Mouse (Mus musculus): Measurements from ENCODE around the gene Prss32. TPM values are rescaled to one million over a fixed set of nuclear protein-coding genes. Genes with fewer than 3 reads are reported as not detected.

Gene Prss32
- not detected for polyA plus RNA-seq (2017; shearing (Covaris generic))

DNA sequence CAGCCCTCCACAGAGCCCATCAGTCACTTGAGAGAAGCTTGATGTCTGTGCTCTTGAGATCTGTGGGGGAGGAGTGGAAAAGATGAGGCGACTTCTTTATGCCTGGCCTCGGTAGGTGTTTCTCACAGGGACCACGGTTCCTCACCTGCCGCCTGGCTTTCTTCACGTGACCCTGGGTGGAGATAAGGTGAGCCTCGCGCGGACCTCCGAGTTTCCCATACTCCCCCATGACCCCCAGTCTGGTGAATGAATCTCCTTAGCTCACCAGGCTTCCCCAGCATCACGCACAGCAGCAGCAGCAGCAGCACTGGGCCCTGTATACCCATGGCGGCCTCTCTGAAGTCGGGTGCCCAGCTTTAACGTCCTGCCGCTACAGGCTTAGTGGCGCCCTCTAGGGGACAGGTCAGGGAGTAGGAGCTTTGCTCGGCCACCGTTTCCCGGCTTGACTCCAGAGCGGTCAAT is at the start of gene Prss32, which contains the start of gene Prss41:
Gene Prss32 (plus strand): TSS at position 44 of the 462 bp plus-strand sequence.
Gene Prss41 (minus strand): TSS at position 361 of the 462 bp plus-strand sequence.

DNA sequence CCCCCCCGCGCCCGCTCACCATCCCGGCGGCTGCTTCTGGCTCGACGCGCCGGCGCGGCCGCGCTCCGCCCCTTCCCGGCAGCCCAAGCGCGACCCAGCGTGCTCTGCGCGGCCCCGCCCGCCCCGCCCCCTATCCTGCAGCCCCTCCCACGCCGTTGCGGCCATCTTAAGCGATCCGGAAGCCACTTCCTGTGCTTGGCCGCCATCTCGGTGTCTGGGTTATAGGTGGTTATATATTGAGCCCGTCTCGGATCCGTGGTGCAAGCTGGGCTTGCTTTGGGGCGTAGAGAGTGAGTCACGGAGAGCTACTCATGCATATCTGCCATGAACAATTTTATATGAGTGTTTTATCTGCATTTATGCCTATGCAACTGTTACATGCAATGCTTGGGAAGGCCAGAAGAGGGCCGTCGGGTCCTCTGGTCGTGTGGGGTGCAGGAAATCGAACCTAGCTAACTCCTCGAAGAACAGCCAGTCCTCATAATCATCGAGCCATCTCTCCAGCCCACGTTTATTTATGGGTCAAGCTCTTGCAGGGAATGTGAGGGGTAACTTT is 14.5 kb upstream of the Prss32 start, which contains the start of gene Elob:
Gene Elob (minus strand): TSS at position 73 of the 556 bp plus-strand sequence.

GRCm38 (mm10) chr17:23836006-23836575 is 7.6 kb upstream of the Prss32 start, which contains the start of gene Prss33:
Prss33 (minus strand) TSS chr17:23836056.

GRCm38 (mm10) chr17:23867756-23868155 is 24.1 kb downstream of the Prss32 start, which contains the start of gene Prss21:
Prss21 (plus strand) TSS chr17:23868056.

DNA sequence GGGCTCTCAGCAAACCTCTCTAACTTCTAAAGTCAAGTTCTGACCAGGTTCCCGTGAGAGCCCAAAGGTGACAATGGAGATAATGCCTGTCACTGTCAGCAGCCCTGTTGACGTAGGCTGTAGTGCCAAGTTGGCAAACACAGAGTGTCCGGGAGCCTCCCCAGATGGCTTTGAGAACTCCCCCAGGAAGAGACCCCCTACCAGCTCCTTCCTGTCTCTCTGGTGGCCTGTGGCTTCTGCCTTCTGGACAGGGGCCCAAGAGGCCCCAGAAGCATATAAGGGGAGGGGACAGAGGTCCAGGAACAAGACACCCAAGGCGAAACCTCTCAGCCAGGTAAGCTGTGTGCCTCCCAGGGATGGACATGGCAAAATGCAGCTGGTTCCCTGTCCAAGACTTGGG is 36.9 kb downstream of the Prss32 start, which contains the start of the genes Dcpp1 and Dcpp2:
Gene Dcpp1 (plus strand): TSS at position 301 of the 400 bp plus-strand sequence.
Gene Dcpp2 (plus strand): TSS at position 305 of the 400 bp plus-strand sequence.

Other genes starting within 250 kb of the Prss32 start
- not detected for gene Zfp13, start 244.4 kb upstream of the Prss32 start, polyA plus RNA-seq (2017; shearing (Covaris generic))
- gene Zscan10, start 243.0 kb upstream of the Prss32 start, polyA plus RNA-seq (2017; shearing (Covaris generic)) = 2.0 TPM
- 0.77 TPM for gene Mmp25, start 198.6 kb upstream of the Prss32 start, polyA plus RNA-seq (2017; shearing (Covaris generic))
- not detected for gene Bicdl2, start 183.3 kb upstream of the Prss32 start, polyA plus RNA-seq (2017; shearing (Covaris generic))
- 68.4 TPM for gene Hcfc1r1, start 170.3 kb upstream of the Prss32 start, polyA plus RNA-seq (2017; shearing (Covaris generic))
- 33.8 TPM for gene Thoc6, start 170.0 kb upstream of the Prss32 start, polyA plus RNA-seq (2017; shearing (Covaris generic))
- 9.2 TPM for gene Tnfrsf12a, start 166.4 kb upstream of the Prss32 start, polyA plus RNA-seq (2017; shearing (Covaris generic))
- gene Cldn6, start 164.6 kb upstream of the Prss32 start, polyA plus RNA-seq (2017; shearing (Covaris generic)) = not detected
- gene Cldn9, start 159.8 kb upstream of the Prss32 start, polyA plus RNA-seq (2017; shearing (Covaris generic)) = not detected
- not detected for gene 1520401A03Rik, start 121.1 kb upstream of the Prss32 start, polyA plus RNA-seq (2017; shearing (Covaris generic))
- 28.6 TPM for gene Pkmyt1, start 117.5 kb upstream of the Prss32 start, polyA plus RNA-seq (2017; shearing (Covaris generic))
- gene Paqr4, start 103.0 kb upstream of the Prss32 start, polyA plus RNA-seq (2017; shearing (Covaris generic)) = 10.4 TPM
- 6.0 TPM for gene Kremen2, start 98.0 kb upstream of the Prss32 start, polyA plus RNA-seq (2017; shearing (Covaris generic))
- gene Flywch1, start 72.3 kb upstream of the Prss32 start, polyA plus RNA-seq (2017; shearing (Covaris generic)) = 34.0 TPM
- 4.5 TPM for gene Flywch2, start 57.8 kb upstream of the Prss32 start, polyA plus RNA-seq (2017; shearing (Covaris generic))
- gene Srrm2, start 53.3 kb upstream of the Prss32 start, polyA plus RNA-seq (2017; shearing (Covaris generic)) = 568 TPM
- gene Elob, start 14.7 kb upstream of the Prss32 start, polyA plus RNA-seq (2017; shearing (Covaris generic)) = 672 TPM
- gene Prss33, start 7.8 kb upstream of the Prss32 start, polyA plus RNA-seq (2017; shearing (Covaris generic)) = 0.39 TPM
- gene Prss41, start 317 bp downstream of the Prss32 start, polyA plus RNA-seq (2017; shearing (Covaris generic)) = 6.6 TPM
- gene Prss21, start 24.2 kb downstream of the Prss32 start, polyA plus RNA-seq (2017; shearing (Covaris generic)) = not detected
- gene Dcpp1, start 37.0 kb downstream of the Prss32 start, polyA plus RNA-seq (2017; shearing (Covaris generic)) = not detected
- gene Dcpp2, start 37.0 kb downstream of the Prss32 start, polyA plus RNA-seq (2017; shearing (Covaris generic)) = not detected
- gene Dcpp3, start 73.6 kb downstream of the Prss32 start, polyA plus RNA-seq (2017; shearing (Covaris generic)) = not detected
- gene Sbp, start 97.8 kb downstream of the Prss32 start, polyA plus RNA-seq (2017; shearing (Covaris generic)) = not detected
- gene Sbpl, start 111.4 kb downstream of the Prss32 start, polyA plus RNA-seq (2017; shearing (Covaris generic)) = not detected
- 0.26 TPM for gene Prss30, start 136.7 kb downstream of the Prss32 start, polyA plus RNA-seq (2017; shearing (Covaris generic))
- gene Prss22, start 154.2 kb downstream of the Prss32 start, polyA plus RNA-seq (2017; shearing (Covaris generic)) = not detected
- gene Prss27, start 194.3 kb downstream of the Prss32 start, polyA plus RNA-seq (2017; shearing (Covaris generic)) = 0.55 TPM
- gene Kctd5, start 229.6 kb downstream of the Prss32 start, polyA plus RNA-seq (2017; shearing (Covaris generic)) = 12.9 TPM